Mouse (Mus musculus) right cerebral cortex, postnatal 10 days (tissue): ENCODE results near the gene Olfr106-ps.

Experiments
- DNase-seq, 2 experiments: peaks; one replicate each; pipeline ENCODE4 v3.0.0; 2021; ENCODE audit warnings: low spot score in 2 of 2

Gene Olfr106-ps

GRCm38 (mm10) chr17:37390093-37390492 is at the start of gene Olfr106-ps:
Gene Olfr106-ps, plus strand, starts transcription at chr17:37390393.
- no peak for DNase-seq

GRCm38 (mm10) chr17:37359282-37359681 is 30.9 kb upstream of the Olfr106-ps start, which contains the start of gene Olfr104-ps:
Gene Olfr104-ps, plus strand, starts transcription at chr17:37359582.
- DNase-seq, result no peak

GRCm38 (mm10) chr17:37378733-37379132 is 11.5 kb upstream of the Olfr106-ps start, which contains the start of gene Olfr105-ps:
Gene Olfr105-ps, plus strand, starts transcription at chr17:37379033.
- no peak for DNase-seq

- DNase-seq, result no peak
Observed at GRCm38 (mm10) chr17:37398926-37399325, 8.7 kb downstream of the Olfr106-ps start, which contains the start of gene Olfr107. Gene Olfr107, plus strand, starts transcription at chr17:37399226.

GRCm38 (mm10) chr17:37413380-37413779 is 23.2 kb downstream of the Olfr106-ps start:
- no peak for DNase-seq

- no peak for DNase-seq
Observed at GRCm38 (mm10) chr17:37445180-37445579, 55.0 kb downstream of the Olfr106-ps start, which contains the start of gene Olfr108. Gene Olfr108, plus strand, starts transcription at chr17:37445480.
